8 mouse cellular contexts compared by ENCODE assay signal in the genomic region with DNA sequence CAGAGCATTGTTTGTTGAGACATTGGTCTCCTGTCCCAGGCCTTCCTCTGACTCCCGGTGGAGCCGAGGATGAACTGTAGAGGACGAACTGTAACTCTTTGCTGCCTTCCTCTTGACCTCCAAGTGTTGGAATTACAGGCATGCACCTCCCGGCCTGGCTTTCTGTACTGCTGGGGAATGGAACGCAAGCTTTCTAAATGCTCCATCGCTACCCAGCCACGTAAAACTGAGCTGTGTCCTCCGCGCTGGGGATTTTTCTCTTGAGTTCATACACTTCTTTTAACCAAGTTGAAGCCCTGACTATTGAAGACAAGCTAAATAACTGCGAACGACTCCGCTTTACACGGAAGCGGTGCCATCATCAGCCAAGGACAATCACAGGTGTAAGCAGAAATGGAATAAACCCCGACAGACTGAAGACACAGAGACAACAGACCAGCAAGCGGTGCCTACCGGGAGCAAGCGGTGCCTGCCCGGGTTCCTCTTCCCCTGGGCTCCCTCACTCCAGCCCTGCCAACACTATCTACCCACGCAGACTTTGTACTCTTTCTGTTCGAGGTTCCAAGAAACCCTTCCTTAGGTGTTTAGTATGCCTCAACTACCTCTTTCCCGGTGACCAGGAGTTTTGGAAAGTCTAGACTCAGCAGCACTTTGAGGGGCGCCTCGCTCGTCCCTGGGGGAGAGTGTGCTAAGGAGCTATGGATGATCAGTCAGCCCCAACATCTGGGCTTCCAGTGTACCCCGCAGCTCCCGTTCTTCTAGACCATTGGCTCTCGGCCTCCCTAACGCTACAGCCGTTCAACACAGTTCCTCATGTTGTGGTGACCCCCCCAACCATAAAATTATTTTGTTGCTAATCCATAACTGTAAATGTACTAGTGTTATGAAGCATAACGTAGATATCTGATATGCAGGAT. TPM values are rescaled to one million over a fixed set of nuclear protein-coding genes. Genes with fewer than 3 reads are reported as not detected.
DNase-seq lines count a peak whose midpoint lies in the region; ATAC-seq and TF ChIP-seq lines count a peak whose summit lies in the region.

No protein-coding gene starts in this region.

- TF ChIP-seq POLR2A in ES-Bruce4 (IDR thresholded peaks at IDR 0.05; ENCODE audit: insufficient read depth, low read length), result no peak

- no peaks in the 10 kb centered on the region for H3K9me3 ChIP-seq in ES-Bruce4 (replicated peaks; ENCODE audit: control insufficient read depth, insufficient read depth, low read length, poor library complexity, severe bottlenecking)
- 0 out of 2 replicates have a peak, but pooled peaks cover under 1% of the 10 kb centered on the region for H3K9me3 ChIP-seq in embryonic facial prominence, embryonic 14.5 days (ENCODE audit: control insufficient read depth, low read length)
- H3K9me3 ChIP-seq in intestine, embryonic 14.5 days (ENCODE audit: control insufficient read depth, low read length), result no peaks in the 10 kb centered on the region
- H3K9me3 ChIP-seq in liver, embryonic 16.5 days (replicated peaks; ENCODE audit: control insufficient read depth, low read length), result no peaks in the 10 kb centered on the region
- no peaks in the 10 kb centered on the region for H3K9me3 ChIP-seq in neural tube, embryonic 12.5 days

- WGBS in embryonic facial prominence, embryonic 14.5 days, result 15% methylated on average over 31 of the region's 31 CpGs
- 17% methylated on average over 31 of the region's 31 CpGs for WGBS in intestine, embryonic 14.5 days
- 18% methylated on average over 31 of the region's 31 CpGs for WGBS in liver, embryonic 16.5 days (ENCODE audit: insufficient replicate concordance)
- WGBS in neural tube, embryonic 12.5 days, result 15% methylated on average over 31 of the region's 31 CpGs

- DNase-seq in embryonic facial prominence, embryonic 14.5 days (ENCODE audit: low spot score), result no peak
- no peak for DNase-seq in intestine, embryonic 14.5 days (ENCODE audit: low spot score)
- no peak for DNase-seq in right cerebral cortex, adult 2 months (ENCODE audit: low spot score in 2 of 2)
- DNase-seq in left cerebral cortex, postnatal 10 days (ENCODE audit: extremely low spot score in 1 of 2, low spot score in 2 of 2), result no peak
- DNase-seq in left cerebral cortex, adult 2 months (ENCODE audit: extremely low spot score in 1 of 2, low spot score in 2 of 2), result no peak

- no peaks in the 10 kb centered on the region for H3K27me3 ChIP-seq in ES-Bruce4 (ENCODE audit: control insufficient read depth, insufficient read depth, low read length, poor library complexity, severe bottlenecking)
- H3K27me3 ChIP-seq in embryonic facial prominence, embryonic 14.5 days (replicated peaks; ENCODE audit: control insufficient read depth, insufficient read depth, low read length), result peaks cover 23% of the 10 kb centered on the region; the same call in 1 of the 2 replicates
- H3K27me3 ChIP-seq in intestine, embryonic 14.5 days (replicated peaks; ENCODE audit: control insufficient read depth, insufficient read depth, low read length), result peaks cover 5% of the 10 kb centered on the region; the same call in 1 of the 2 replicates
- peaks cover 16% of the 10 kb centered on the region for H3K27me3 ChIP-seq in liver, embryonic 16.5 days (ENCODE audit: control insufficient read depth, insufficient read depth, low read depth, low read length)
- peaks cover 32% of the 10 kb centered on the region for H3K27me3 ChIP-seq in neural tube, embryonic 12.5 days (replicated peaks)

- intact Hi-C loops in left cerebral cortex, postnatal 10 days (cut with DNase I), result no loop called here
- intact Hi-C loops in left cerebral cortex, adult 2 months (cut with DNase I), result no loop called here

- H3K36me3 ChIP-seq in ES-Bruce4 (ENCODE audit: control insufficient read depth, insufficient read depth, low read length, poor library complexity, severe bottlenecking), result no peaks in the 10 kb centered on the region
- H3K36me3 ChIP-seq in embryonic facial prominence, embryonic 14.5 days (ENCODE audit: control insufficient read depth, insufficient read depth, low read length), result no peaks in the 10 kb centered on the region
- H3K36me3 ChIP-seq in intestine, embryonic 14.5 days (ENCODE audit: control insufficient read depth, insufficient read depth, low read length), result no peaks in the 10 kb centered on the region
- no peaks in the 10 kb centered on the region for H3K36me3 ChIP-seq in liver, embryonic 16.5 days (ENCODE audit: control insufficient read depth, insufficient read depth)
- H3K36me3 ChIP-seq in neural tube, embryonic 12.5 days, result no peaks in the 10 kb centered on the region

- no peak for ATAC-seq in embryonic facial prominence, embryonic 14.5 days (ENCODE audit: low read depth)
- no peak for ATAC-seq in intestine, embryonic 14.5 days (replicated peaks; ENCODE audit: low FRiP score, low TSS enrichment, low read depth)
- peak; percentile 6; the same call in 1 of the 2 replicates for ATAC-seq in liver, embryonic 16.5 days (ENCODE audit: low read depth)
- ATAC-seq in neural tube, embryonic 12.5 days (ENCODE audit: low FRiP score, low read depth), result 0 out of 2 replicates have a peak, but pooled peaks have one; percentile 21

- peak overlapping the region; percentile 30; the same call in 1 of the 2 replicates for H3K27ac ChIP-seq in ES-Bruce4 (ENCODE audit: insufficient read depth, low read length)
- no peak overlapping the region for H3K27ac ChIP-seq in embryonic facial prominence, embryonic 14.5 days (replicated peaks; ENCODE audit: low read depth, low read length)
- H3K27ac ChIP-seq in intestine, embryonic 14.5 days (ENCODE audit: low read depth), result peak overlapping the region; percentile 82
- H3K27ac ChIP-seq in liver, embryonic 16.5 days (ENCODE audit: low read length), result peak overlapping the region; percentile 15
- no peak overlapping the region for H3K27ac ChIP-seq in neural tube, embryonic 12.5 days
- H3K27ac ChIP-seq in left cerebral cortex, adult 2 months, result no peak overlapping the region

- peak overlapping the region; percentile 23; the same call in 1 of the 2 replicates for H3K9ac ChIP-seq in ES-Bruce4 (ENCODE audit: low read depth, poor library complexity, severe bottlenecking)
- 0 out of 2 replicates have a peak overlapping the region, but pooled peaks have one; percentile 9 for H3K9ac ChIP-seq in embryonic facial prominence, embryonic 14.5 days (ENCODE audit: low read depth, low read length)
- H3K9ac ChIP-seq in intestine, embryonic 14.5 days (ENCODE audit: low read length), result no peak overlapping the region
- no peak overlapping the region for H3K9ac ChIP-seq in liver, embryonic 16.5 days (ENCODE audit: low read depth, low read length)
- H3K9ac ChIP-seq in neural tube, embryonic 12.5 days, result no peak overlapping the region

- no peak for TF ChIP-seq CTCF in ES-Bruce4 (IDR thresholded peaks at IDR 0.05; ENCODE audit: low read depth, low read length)
- TF ChIP-seq CTCF in left cerebral cortex, adult 2 months (IDR thresholded peaks at IDR 0.05), result no peak

- no peaks in the 10 kb centered on the region for H3K4me1 ChIP-seq in ES-Bruce4 (ENCODE audit: control insufficient read depth, insufficient read depth, low read length)
- H3K4me1 ChIP-seq in embryonic facial prominence, embryonic 14.5 days (ENCODE audit: control insufficient read depth, insufficient read depth, low read length), result peaks cover 26% of the 10 kb centered on the region
- peaks cover 20% of the 10 kb centered on the region for H3K4me1 ChIP-seq in intestine, embryonic 14.5 days (replicated peaks; ENCODE audit: control insufficient read depth, insufficient read depth, low read length)
- H3K4me1 ChIP-seq in liver, embryonic 16.5 days (ENCODE audit: control insufficient read depth, low read depth, low read length), result peaks cover 5% of the 10 kb centered on the region; the same call in 1 of the 2 replicates
- H3K4me1 ChIP-seq in neural tube, embryonic 12.5 days, result peaks cover 14% of the 10 kb centered on the region

- H3K4me3 ChIP-seq in ES-Bruce4 (ENCODE audit: low read depth, low read length), result peak overlapping the region; percentile 34
- peak overlapping the region; percentile 19 for H3K4me3 ChIP-seq in embryonic facial prominence, embryonic 14.5 days (ENCODE audit: low read depth, low read length)
- H3K4me3 ChIP-seq in intestine, embryonic 14.5 days (ENCODE audit: low read depth, low read length), result peak overlapping the region; percentile 8; the same call in 1 of the 2 replicates
- peak overlapping the region; percentile 20; the same call in 1 of the 2 replicates for H3K4me3 ChIP-seq in liver, embryonic 16.5 days (ENCODE audit: low read depth, low read length)
- H3K4me3 ChIP-seq in neural tube, embryonic 12.5 days, result no peak overlapping the region
- H3K4me3 ChIP-seq in left cerebral cortex, adult 2 months, result no peak overlapping the region

- H3K4me2 ChIP-seq in embryonic facial prominence, embryonic 14.5 days (ENCODE audit: low read depth, low read length), result peak overlapping the region; percentile 43
- H3K4me2 ChIP-seq in intestine, embryonic 14.5 days (ENCODE audit: low read length), result peak overlapping the region; percentile 41
- peak overlapping the region; percentile 48 for H3K4me2 ChIP-seq in liver, embryonic 16.5 days (ENCODE audit: low read depth, low read length)
- peak overlapping the region; percentile 38 for H3K4me2 ChIP-seq in neural tube, embryonic 12.5 days (replicated peaks)

- peak; percentile 43; the same call in 1 of the 2 replicates for TF ChIP-seq EP300 in ES-Bruce4 (IDR thresholded peaks at IDR 0.05; ENCODE audit: insufficient read depth, low read depth, low read length)

RNA-seq across cellular contexts. Expression of gene Syde2, which starts 24.3 kb away (rescaled TPM):
- 22.4 and 23.0 TPM in 2 replicates for polyA plus RNA-seq in ES-Bruce4 (2011; ENCODE audit: insufficient read depth, insufficient read length, low read depth, missing spikeins)
- 2.3 and 2.4 TPM in 2 replicates for polyA plus RNA-seq in embryonic facial prominence, embryonic 14.5 days (2014; fragmentation: Nextera tagmentation; extraction: Ambion mirVana)
- 3.9 TPM in 2 replicates for polyA plus RNA-seq in intestine, embryonic 14.5 days (2014; fragmentation: Nextera tagmentation; extraction: Ambion mirVana)
- 0.44 and 0.68 TPM in 2 replicates for polyA plus RNA-seq in liver, embryonic 16.5 days (2015; fragmentation: Nextera tagmentation; extraction: Ambion mirVana)
- polyA plus RNA-seq in neural tube, embryonic 12.5 days (2016; fragmentation: Nextera tagmentation; extraction: Ambion mirVana), result 0.76 and 0.84 TPM in 2 replicates
- total RNA-seq in left cerebral cortex, postnatal 10 days (2021), result 1 to 10 TPM; 3.1 to 4.3 TPM
- total RNA-seq in left cerebral cortex, adult 2 months (2021), result 1 to 10 TPM; 2.8 to 3.4 TPM

RNA-seq across cellular contexts. Expression of gene 2410004B18Rik, which starts 25.5 kb away (rescaled TPM):
- polyA plus RNA-seq in ES-Bruce4 (2011; ENCODE audit: insufficient read depth, insufficient read length, low read depth, missing spikeins), result 17.1 and 30.1 TPM in 2 replicates
- 47.3 and 48.9 TPM in 2 replicates for polyA plus RNA-seq in embryonic facial prominence, embryonic 14.5 days (2014; fragmentation: Nextera tagmentation; extraction: Ambion mirVana)
- polyA plus RNA-seq in intestine, embryonic 14.5 days (2014; fragmentation: Nextera tagmentation; extraction: Ambion mirVana), result 46.2 and 50.7 TPM in 2 replicates
- polyA plus RNA-seq in liver, embryonic 16.5 days (2015; fragmentation: Nextera tagmentation; extraction: Ambion mirVana), result 10.4 and 11.1 TPM in 2 replicates
- 64.7 and 68.2 TPM in 2 replicates for polyA plus RNA-seq in neural tube, embryonic 12.5 days (2016; fragmentation: Nextera tagmentation; extraction: Ambion mirVana)
- total RNA-seq in left cerebral cortex, postnatal 10 days (2021), result 10 to 100 TPM; 41.2 to 47.4 TPM
- 10 to 100 TPM; 35.8 to 37.5 TPM for total RNA-seq in left cerebral cortex, adult 2 months (2021)

RNA-seq across cellular contexts. Expression of gene Bcl10, which starts 40.8 kb away (rescaled TPM):
- polyA plus RNA-seq in ES-Bruce4 (2011; ENCODE audit: insufficient read depth, insufficient read length, low read depth, missing spikeins), result 39.1 and 43.2 TPM in 2 replicates
- 52.1 and 54.8 TPM in 2 replicates for polyA plus RNA-seq in embryonic facial prominence, embryonic 14.5 days (2014; fragmentation: Nextera tagmentation; extraction: Ambion mirVana)
- polyA plus RNA-seq in intestine, embryonic 14.5 days (2014; fragmentation: Nextera tagmentation; extraction: Ambion mirVana), result 52.9 and 53.5 TPM in 2 replicates
- 20.3 and 21.5 TPM in 2 replicates for polyA plus RNA-seq in liver, embryonic 16.5 days (2015; fragmentation: Nextera tagmentation; extraction: Ambion mirVana)
- 48.8 and 52.1 TPM in 2 replicates for polyA plus RNA-seq in neural tube, embryonic 12.5 days (2016; fragmentation: Nextera tagmentation; extraction: Ambion mirVana)
- 10 to 100 TPM; 15.8 to 16.2 TPM for total RNA-seq in left cerebral cortex, postnatal 10 days (2021)
- total RNA-seq in left cerebral cortex, adult 2 months (2021), result 10 to 100 TPM; 15.2 TPM

Comparison
In these comparisons a context has a peak if more than half of its experiments do, and no peak if none do; other contexts are left out.
1. H3K27ac ChIP-seq: peak in ES-Bruce4 (single experiment), intestine, embryonic 14.5 days (single experiment) and liver, embryonic 16.5 days (single experiment); none in embryonic facial prominence, embryonic 14.5 days (single experiment), neural tube, embryonic 12.5 days (single experiment) and left cerebral cortex, adult 2 months (single experiment).
2. H3K4me3 ChIP-seq: peak in ES-Bruce4 (single experiment), embryonic facial prominence, embryonic 14.5 days (single experiment), intestine, embryonic 14.5 days (single experiment) and liver, embryonic 16.5 days (single experiment); none in neural tube, embryonic 12.5 days (single experiment) and left cerebral cortex, adult 2 months (single experiment).
3. H3K9ac ChIP-seq: peak in ES-Bruce4 (single experiment) and embryonic facial prominence, embryonic 14.5 days (single experiment); none in intestine, embryonic 14.5 days (single experiment), liver, embryonic 16.5 days (single experiment) and neural tube, embryonic 12.5 days (single experiment).
4. ATAC-seq: peak in liver, embryonic 16.5 days (single experiment) and neural tube, embryonic 12.5 days (single experiment); none in embryonic facial prominence, embryonic 14.5 days (single experiment) and intestine, embryonic 14.5 days (single experiment).
5. Peak in every context shown above with its lines, with median percentiles within 50 percentile points of each other: H3K4me2 ChIP-seq.